Mouse (Mus musculus): ENCODE results near the gene Usp7.

The Usp7 gene

GRCm38 (mm10) chr16:8678035-8678434, 114.1 kb downstream of the Usp7 start:
- intact Hi-C loops (cut with DNase I): no loop called here

- intact Hi-C loops (cut with DNase I): loop anchor here (2.0 kb wide), 2 partner anchors 32 to 264 kb away; no protein-coding TSS in a partner anchor
These were observed 115.3 kb downstream of the Usp7 start for GRCm38 (mm10) chr16:8676800-8677199.

- intact Hi-C loops (cut with DNase I): loop anchor here (2.0 kb wide), 2 partner anchors 31 to 263 kb away; no protein-coding TSS in a partner anchor
These were observed 115.9 kb downstream of the Usp7 start for GRCm38 (mm10) chr16:8676228-8676627.

- intact Hi-C loops (cut with DNase I): no loop called here
These were observed 116.5 kb downstream of the Usp7 start for GRCm38 (mm10) chr16:8675559-8675958.

- intact Hi-C loops (cut with DNase I): loop anchor here (5.0 kb wide), 1 partner anchor 37 kb away; the partner anchor contains the start of genes Pmm2 and Tmem186
These were observed 117.9 kb downstream of the Usp7 start for GRCm38 (mm10) chr16:8674165-8674564.

GRCm38 (mm10) chr16:8673343-8673742, 118.8 kb downstream of the Usp7 start:
- intact Hi-C loops (cut with DNase I): loop anchor here (1.0 to 5.0 kb wide), 2 partner anchors 36 to 179 kb away; partner anchors contain the start of genes Pmm2 and Tmem186

- intact Hi-C loops (cut with DNase I): loop anchor here (1.0 to 5.0 kb wide), 2 partner anchors 36 to 179 kb away; partner anchors contain the start of genes Pmm2 and Tmem186
These were observed 119.3 kb downstream of the Usp7 start for GRCm38 (mm10) chr16:8672811-8673210.

GRCm38 (mm10) chr16:8672350-8672687, 119.8 kb downstream of the Usp7 start:
- intact Hi-C loops (cut with DNase I): loop anchor here (5.0 kb wide), 1 partner anchor 35 kb away; the partner anchor contains the start of genes Pmm2 and Tmem186

GRCm38 (mm10) chr16:8671551-8672349, 120.4 kb downstream of the Usp7 start, which contains the start of gene Carhsp1:
TSS of gene Carhsp1 (minus strand) at chr16:8672155.
- intact Hi-C loops (cut with DNase I): loop anchor here (5.0 kb wide), 1 partner anchor 34 kb away; the partner anchor contains the start of genes Pmm2 and Tmem186

- intact Hi-C loops (cut with DNase I): loop anchor here (5.0 kb wide), 1 partner anchor 33 kb away; the partner anchor contains the start of genes Pmm2 and Tmem186
These were observed 121.8 kb downstream of the Usp7 start for GRCm38 (mm10) chr16:8670041-8671035.

- intact Hi-C loops (cut with DNase I): no loop called here
These were observed 122.7 kb downstream of the Usp7 start for GRCm38 (mm10) chr16:8669432-8669831.

GRCm38 (mm10) chr16:8668386-8668785, 123.7 kb downstream of the Usp7 start:
- intact Hi-C loops (cut with DNase I): no loop called here

- intact Hi-C loops (cut with DNase I): no loop called here
These were observed 124.3 kb downstream of the Usp7 start for GRCm38 (mm10) chr16:8667814-8668213.

- intact Hi-C loops (cut with DNase I): no loop called here
These were observed 124.8 kb downstream of the Usp7 start for GRCm38 (mm10) chr16:8667261-8667660.

GRCm38 (mm10) chr16:8666452-8666851, 125.7 kb downstream of the Usp7 start:
- intact Hi-C loops (cut with DNase I): no loop called here

GRCm38 (mm10) chr16:8665367-8665766, 126.7 kb downstream of the Usp7 start:
- intact Hi-C loops (cut with DNase I): no loop called here

- intact Hi-C loops (cut with DNase I): no loop called here
These were observed 128.2 kb downstream of the Usp7 start for GRCm38 (mm10) chr16:8663606-8664539.

GRCm38 (mm10) chr16:8663022-8663421, 129.1 kb downstream of the Usp7 start:
- intact Hi-C loops (cut with DNase I): no loop called here

- intact Hi-C loops (cut with DNase I): no loop called here
These were observed 133.3 kb downstream of the Usp7 start for GRCm38 (mm10) chr16:8658764-8659163.

GRCm38 (mm10) chr16:8658349-8658748, 133.8 kb downstream of the Usp7 start:
- intact Hi-C loops (cut with DNase I): no loop called here

Measured in adrenal gland (tissue).